Mouse (Mus musculus) brain, embryonic 14.5 days (tissue): ENCODE results near the gene Smurf1.

Experiments
- CTCF ChIP-seq: fragments of 200-500 bp; IDR thresholded peaks from 2 replicates; pipeline ENCODE4 v1.5.1; 2012; ENCODE audit warnings: inconsistent platforms, mild to moderate bottlenecking, moderate library complexity, borderline replicate concordance; ENCODE audit not compliant: insufficient read depth, insufficient read length; ENCODE audit errors: extremely low read depth
- POLR2A ChIP-seq: fragments of 200-500 bp; IDR thresholded peaks from 2 replicates; pipeline ENCODE4 v1.6.1; 2012; ENCODE audit warnings: mild to moderate bottlenecking, inconsistent platforms, borderline replicate concordance; ENCODE audit not compliant: poor library complexity, insufficient read depth, insufficient read length, severe bottlenecking; ENCODE audit errors: extremely low read depth

- TF ChIP-seq CTCF (no peak), POLR2A (no peak)
Observed at GRCm38 (mm10) chr5:145004495-145004894, 38.8 kb upstream of the Smurf1 start.
